Mouse (Mus musculus): ENCODE results near the gene Utrn. TPM values are rescaled to one million over a fixed set of nuclear protein-coding genes. Genes with fewer than 3 reads are reported as not detected.

Gene Utrn
- polyA plus RNA-seq, 2 experiments, result 34.1 to 76.0 TPM

DNA sequence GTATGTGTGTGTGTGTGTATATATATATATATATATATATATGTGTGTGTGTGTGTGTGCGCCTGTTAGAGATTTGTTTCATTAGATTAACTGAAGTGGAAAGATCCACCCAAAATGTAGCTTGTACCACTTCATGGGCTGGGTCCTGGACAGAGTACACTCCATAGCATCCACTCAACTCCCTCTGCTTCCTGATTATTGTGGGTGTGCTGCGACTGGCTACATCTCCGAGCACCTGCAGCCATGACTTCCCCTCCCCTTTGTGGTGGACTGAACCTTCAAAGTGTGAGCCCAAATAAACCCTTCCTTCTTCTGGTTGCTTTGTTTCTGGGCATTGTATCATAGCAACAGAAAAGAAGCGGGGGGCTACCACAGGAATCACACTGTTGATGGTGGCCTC, 6.2 kb upstream of the Utrn start:
- no peak overlapping the region for H3K9ac ChIP-seq (ENCODE audit: low read depth, low read length, severe bottlenecking)
- DNase-seq (ENCODE audit: low spot score) (no peak), ATAC-seq (ENCODE audit: low FRiP score, low read depth) (no peak)
- no peaks in the 10 kb centered on the region for H3K36me3 ChIP-seq (ENCODE audit: control insufficient read depth, insufficient read depth, low read length)
- H3K4me3 ChIP-seq (replicated peaks; ENCODE audit: low read length), result no peak overlapping the region
- H3K27me3 ChIP-seq (ENCODE audit: control insufficient read depth, insufficient read depth, low read length), result no peaks in the 10 kb centered on the region
- TF ChIP-seq POLR2A (IDR thresholded peaks at IDR 0.05; ENCODE audit: borderline replicate concordance, extremely low read depth, insufficient read depth, insufficient read length), result no peak
- no peak overlapping the region for H3K27ac ChIP-seq (replicated peaks; ENCODE audit: low read depth, low read length)
- no peaks in the 10 kb centered on the region for H3K9me3 ChIP-seq (ENCODE audit: control insufficient read depth, low read length)
- H3K4me2 ChIP-seq (replicated peaks; ENCODE audit: low read depth, low read length, severe bottlenecking), result no peak overlapping the region
- 94% methylated on average over 4 of the region's 4 CpGs for WGBS
- peaks cover 9% of the 10 kb centered on the region; the same call in 1 of the 2 replicates for H3K4me1 ChIP-seq (ENCODE audit: control insufficient read depth, insufficient read depth, low read length)

GRCm38 (mm10) chr10:12874577-12875277, 5.6 kb upstream of the Utrn start:
- TF ChIP-seq POLR2A (IDR thresholded peaks at IDR 0.05; ENCODE audit: borderline replicate concordance, extremely low read depth, insufficient read depth, insufficient read length), result no peak
- Histone ChIP-seq H3K27ac (replicated peaks; ENCODE audit: low read depth, low read length) (no peak overlapping the region), H3K4me3 (replicated peaks; ENCODE audit: low read length) (no peak overlapping the region), H3K4me1 (ENCODE audit: control insufficient read depth, insufficient read depth, low read length) (peaks cover 9% of the 10 kb centered on the region; the same call in 1 of the 2 replicates), H3K9me3 (ENCODE audit: control insufficient read depth, low read length) (no peaks in the 10 kb centered on the region), H3K27me3 (ENCODE audit: control insufficient read depth, insufficient read depth, low read length) (no peaks in the 10 kb centered on the region), H3K4me2 (replicated peaks; ENCODE audit: low read depth, low read length, severe bottlenecking) (no peak overlapping the region), H3K9ac (ENCODE audit: low read depth, low read length, severe bottlenecking) (no peak overlapping the region), H3K36me3 (ENCODE audit: control insufficient read depth, insufficient read depth, low read length) (no peaks in the 10 kb centered on the region)
- no peak for ATAC-seq (ENCODE audit: low FRiP score, low read depth)
- DNase-seq (ENCODE audit: low spot score), result no peak
- 72% methylated on average over 8 of the region's 8 CpGs for WGBS

- Histone ChIP-seq H3K9me3 (ENCODE audit: control insufficient read depth, low read length) (no peaks in the 10 kb centered on the region), H3K4me2 (replicated peaks; ENCODE audit: low read depth, low read length, severe bottlenecking) (peak overlapping the region; percentile 83; the same call in 1 of the 2 replicates), H3K36me3 (ENCODE audit: control insufficient read depth, insufficient read depth, low read length) (no peaks in the 10 kb centered on the region), H3K4me3 (replicated peaks; ENCODE audit: low read length) (peak overlapping the region; percentile 74), H3K9ac (ENCODE audit: low read depth, low read length, severe bottlenecking) (no peak overlapping the region), H3K4me1 (ENCODE audit: control insufficient read depth, insufficient read depth, low read length) (peaks cover 4% of the 10 kb centered on the region; the same call in 1 of the 2 replicates), H3K27me3 (ENCODE audit: control insufficient read depth, insufficient read depth, low read length) (no peaks in the 10 kb centered on the region), H3K27ac (replicated peaks; ENCODE audit: low read depth, low read length) (no peak overlapping the region)
- DNase-seq (ENCODE audit: low spot score), result no peak
- no peak for ATAC-seq (ENCODE audit: low FRiP score, low read depth)
- 26% methylated on average over 1 of the region's 1 CpGs for WGBS
- TF ChIP-seq POLR2A (IDR thresholded peaks at IDR 0.05; ENCODE audit: borderline replicate concordance, extremely low read depth, insufficient read depth, insufficient read length), result no peak
Measured at GRCm38 (mm10) chr10:12869846-12870245, 681 bp upstream of the Utrn start.

- TF ChIP-seq POLR2A (IDR thresholded peaks at IDR 0.05; ENCODE audit: borderline replicate concordance, extremely low read depth, insufficient read depth, insufficient read length), result 0 out of 2 replicates have a peak, but pooled peaks have one; percentile 25
- Histone ChIP-seq H3K4me2 (replicated peaks; ENCODE audit: low read depth, low read length, severe bottlenecking) (peak overlapping the region; percentile 83), H3K36me3 (ENCODE audit: control insufficient read depth, insufficient read depth, low read length) (no peaks in the 10 kb centered on the region), H3K4me3 (replicated peaks; ENCODE audit: low read length) (peak overlapping the region; percentile 74), H3K27me3 (ENCODE audit: control insufficient read depth, insufficient read depth, low read length) (no peaks in the 10 kb centered on the region), H3K4me1 (ENCODE audit: control insufficient read depth, insufficient read depth, low read length) (peaks cover 4% of the 10 kb centered on the region; the same call in 1 of the 2 replicates), H3K27ac (replicated peaks; ENCODE audit: low read depth, low read length) (peak overlapping the region; percentile 90), H3K9me3 (ENCODE audit: control insufficient read depth, low read length) (no peaks in the 10 kb centered on the region), H3K9ac (ENCODE audit: low read depth, low read length, severe bottlenecking) (peak overlapping the region; percentile 88)
- peak; percentile 77 for ATAC-seq (ENCODE audit: low FRiP score, low read depth)
- WGBS, result 0% methylated on average over 34 of the region's 41 CpGs
- DNase-seq (ENCODE audit: low spot score), result peak; percentile 77
Measured at GRCm38 (mm10) chr10:12868189-12869028, 756 bp downstream of the Utrn start.

DNA sequence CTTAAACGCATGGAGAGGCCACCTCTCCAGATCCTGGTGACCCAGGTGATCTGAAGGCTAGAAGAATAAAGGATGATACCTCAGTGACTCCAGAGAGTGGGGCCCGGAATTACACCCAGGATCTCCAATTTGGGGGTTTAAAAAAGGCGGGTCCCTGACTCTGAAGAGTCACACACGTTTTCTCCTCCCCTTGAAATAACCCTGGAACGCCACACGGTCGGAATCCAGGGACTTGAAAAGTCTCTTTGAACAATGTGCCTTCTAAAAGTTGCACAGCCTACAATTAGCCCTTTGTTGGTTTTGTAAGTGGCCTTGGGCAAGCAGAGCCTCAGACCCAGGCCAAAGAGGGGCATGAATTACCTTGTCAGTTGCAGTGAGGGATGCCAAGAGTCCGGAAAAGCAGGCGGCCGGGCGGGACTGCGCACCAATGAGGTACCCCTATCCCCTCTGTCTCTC, 1.4 kb downstream of the Utrn start:
- ATAC-seq (ENCODE audit: low FRiP score, low read depth), result no peak
- peak overlapping the region; percentile 88 for H3K9ac ChIP-seq (ENCODE audit: low read depth, low read length, severe bottlenecking)
- WGBS, result under 1% methylated on average over 12 of the region's 12 CpGs
- no peaks in the 10 kb centered on the region for H3K36me3 ChIP-seq (ENCODE audit: control insufficient read depth, insufficient read depth, low read length)
- no peaks in the 10 kb centered on the region for H3K27me3 ChIP-seq (ENCODE audit: control insufficient read depth, insufficient read depth, low read length)
- peak overlapping the region; percentile 74 for H3K4me3 ChIP-seq (replicated peaks; ENCODE audit: low read length)
- H3K9me3 ChIP-seq (ENCODE audit: control insufficient read depth, low read length), result no peaks in the 10 kb centered on the region
- H3K27ac ChIP-seq (replicated peaks; ENCODE audit: low read depth, low read length), result 0 out of 2 replicates have a peak overlapping the region, but pooled peaks have one; percentile 90
- peaks cover 4% of the 10 kb centered on the region; the same call in 1 of the 2 replicates for H3K4me1 ChIP-seq (ENCODE audit: control insufficient read depth, insufficient read depth, low read length)
- peak overlapping the region; percentile 83 for H3K4me2 ChIP-seq (replicated peaks; ENCODE audit: low read depth, low read length, severe bottlenecking)
- DNase-seq (ENCODE audit: low spot score), result peak; percentile 30
- TF ChIP-seq POLR2A (IDR thresholded peaks at IDR 0.05; ENCODE audit: borderline replicate concordance, extremely low read depth, insufficient read depth, insufficient read length), result no peak

Measured in limb, embryonic 14.5 days (tissue).